Mouse (Mus musculus) adipocyte (in vitro differentiated cells): Measurements from ENCODE around the gene St6gal2.

Source experiments
- DNase-seq: peaks from one replicate; pipeline ENCODE4 v3.0.0-alpha.2; 2016; ENCODE audit warnings: low spot score

Gene St6gal2

GRCm38 (mm10) chr17:55445250-55446184 is at the start of gene St6gal2:
St6gal2 (plus strand) TSS chr17:55445382.
- DNase-seq: no peak

GRCm38 (mm10) chr17:55406043-55406442 is 39.1 kb upstream of the St6gal2 start:
- DNase-seq: no peak

DNA sequence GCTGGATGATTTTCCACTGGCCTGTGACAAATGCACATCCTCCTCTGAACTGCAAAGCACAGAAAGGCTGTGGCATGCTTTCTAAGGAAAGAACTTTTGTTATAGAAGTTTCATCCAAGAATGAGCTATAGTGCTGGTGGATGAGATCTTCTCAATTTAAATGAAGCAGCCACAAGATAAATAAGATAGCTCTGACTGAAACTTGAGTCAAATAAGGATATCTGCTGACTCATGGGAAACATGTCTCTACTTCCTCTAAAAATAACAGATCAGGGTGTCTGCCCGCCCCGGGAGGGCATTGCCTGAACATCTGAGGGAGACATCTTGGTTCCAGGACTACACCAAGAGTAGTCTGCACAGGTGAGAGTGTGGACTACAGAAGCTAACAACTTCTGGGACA is 28.7 kb upstream of the St6gal2 start:
- DNase-seq: no peak

DNA sequence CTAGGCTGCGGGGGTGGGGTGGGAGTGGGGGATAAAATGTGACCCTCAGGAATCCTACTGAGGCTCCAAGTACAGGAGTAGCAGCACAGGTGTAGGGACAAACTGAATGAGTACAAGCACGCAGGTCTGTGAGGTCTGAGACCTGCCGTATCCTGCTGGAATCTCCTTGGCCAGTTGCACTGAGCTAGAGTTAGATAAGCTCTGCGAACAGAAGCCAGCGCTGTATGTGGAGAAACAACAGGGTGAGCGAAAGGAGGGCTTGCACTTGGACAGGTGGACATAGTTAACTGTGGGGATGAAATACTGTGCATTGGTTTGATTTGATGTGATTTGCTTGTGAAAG is 974 bp downstream of the St6gal2 start:
- DNase-seq: no peak

- no peak for DNase-seq
Measured at GRCm38 (mm10) chr17:55446698-55447097, 1.5 kb downstream of the St6gal2 start.

DNA sequence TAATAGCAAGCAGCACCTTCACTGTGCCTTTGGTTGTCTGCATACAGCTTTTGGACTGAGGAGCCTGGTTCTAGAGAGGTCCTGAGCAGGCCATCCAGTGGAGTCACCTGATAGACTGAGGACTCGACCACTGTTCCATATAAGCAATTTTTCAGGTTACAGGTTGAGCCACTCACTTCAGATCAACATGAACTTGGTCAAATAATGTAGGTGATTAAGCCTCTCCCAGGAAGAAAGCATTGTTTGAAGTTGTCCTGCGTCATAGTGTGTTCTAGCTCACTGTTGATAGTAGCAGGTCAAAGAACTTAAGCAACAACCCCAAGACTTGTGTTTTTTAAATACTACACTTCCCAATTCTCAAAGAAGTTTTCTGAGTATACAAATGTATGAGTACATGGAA is 5.8 kb downstream of the St6gal2 start:
- DNase-seq: no peak

- no peak for DNase-seq
Measured at GRCm38 (mm10) chr17:55454487-55454886, 9.3 kb downstream of the St6gal2 start.

DNA sequence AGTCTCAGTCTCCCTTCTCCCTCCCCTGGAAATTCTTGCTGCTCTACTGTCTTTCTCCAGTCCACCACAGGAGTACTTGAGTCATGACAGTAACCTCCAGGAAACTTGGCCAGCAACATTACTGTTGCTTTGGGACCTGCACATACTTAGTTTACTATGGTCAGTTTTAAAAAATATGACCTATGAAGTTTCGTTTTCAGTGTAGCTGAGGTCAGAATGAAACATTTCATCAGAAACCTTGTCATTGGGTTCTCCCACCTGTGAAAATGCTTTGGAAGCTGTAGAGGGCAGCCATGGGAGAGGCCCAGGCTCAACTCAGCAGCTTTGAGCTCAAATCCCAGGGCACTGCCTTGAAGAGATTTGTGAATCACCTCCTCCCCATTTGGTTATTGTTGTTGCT is 15.0 kb downstream of the St6gal2 start:
- no peak for DNase-seq

- no peak for DNase-seq
Measured at GRCm38 (mm10) chr17:55467579-55467978, 22.4 kb downstream of the St6gal2 start.

DNA sequence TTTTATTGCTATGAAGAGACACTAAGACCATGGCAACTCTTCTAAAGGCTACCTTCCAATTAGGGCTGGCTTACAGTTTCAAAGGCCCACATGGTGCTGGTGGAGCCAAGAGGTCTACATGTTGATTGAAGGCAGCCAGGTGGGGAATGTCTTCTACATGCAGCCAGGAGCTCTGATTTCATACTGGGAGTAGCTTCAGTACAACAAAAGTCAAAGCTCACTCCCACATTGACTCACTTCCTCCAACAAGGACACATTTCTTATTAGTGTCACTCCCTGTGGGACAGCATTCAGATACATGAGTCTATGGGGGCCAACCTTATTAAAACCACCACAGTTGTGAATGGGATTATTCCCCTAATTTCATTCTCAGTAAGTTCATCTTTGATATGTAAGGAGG is 23.8 kb downstream of the St6gal2 start:
- no peak for DNase-seq

GRCm38 (mm10) chr17:55475974-55476373 is 30.8 kb downstream of the St6gal2 start:
- DNase-seq: no peak

- DNase-seq: no peak
Measured at GRCm38 (mm10) chr17:55477361-55477760, 32.2 kb downstream of the St6gal2 start.

DNA sequence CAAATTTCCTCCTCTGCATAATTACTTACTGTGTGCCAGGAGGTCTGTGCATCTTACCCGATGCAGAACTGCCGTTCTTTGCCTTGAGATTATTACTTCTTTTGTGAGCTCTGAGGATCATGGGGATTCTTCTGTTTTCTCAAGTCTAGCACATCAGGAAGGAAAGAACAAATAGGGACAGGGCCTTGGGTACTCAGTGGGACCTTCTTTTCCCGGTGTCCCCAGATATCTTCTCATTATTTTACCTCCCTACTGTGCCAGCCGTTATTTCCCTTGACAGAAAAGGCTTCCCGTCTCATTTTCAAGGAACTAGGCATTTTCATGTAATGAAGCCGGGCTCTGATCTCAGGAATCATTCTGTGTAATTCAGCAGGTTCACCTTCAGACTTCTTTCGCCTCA is 34.2 kb downstream of the St6gal2 start:
- no peak for DNase-seq

GRCm38 (mm10) chr17:55484108-55484870 is 39.1 kb downstream of the St6gal2 start:
- DNase-seq: no peak

GRCm38 (mm10) chr17:55531872-55532271 is 86.7 kb downstream of the St6gal2 start:
- no peak for DNase-seq

GRCm38 (mm10) chr17:55548476-55548875 is 103.3 kb downstream of the St6gal2 start:
- DNase-seq: no peak

- no peak for DNase-seq
Measured at GRCm38 (mm10) chr17:55561774-55562173, 116.6 kb downstream of the St6gal2 start.
